Mouse (Mus musculus) left cerebral cortex, adult 2 months (tissue): ENCODE data around the gene BC003965. TPM values are rescaled to one million over a fixed set of nuclear protein-coding genes. Genes with fewer than 3 reads are reported as not detected.
A peak's percentile ranks its signal among the peaks of the same experiment; 100 is the strongest.
"Not testable (repeated sequence)": the region's sequence is repeated elsewhere in the genome, so short reads cannot be mapped to it uniquely, and the experiment has no call there.

Experiments
- DNase-seq, 2 experiments: peaks; one replicate each; pipeline ENCODE4 v3.0.0; 2021 to 2022; ENCODE audit warnings: low spot score in 2 of 2, mixed read lengths in 1 of 2; ENCODE audit errors: extremely low spot score in 1 of 2
- H3K27ac ChIP-seq: fragments of 200-600 bp; 2 replicates; pipeline ENCODE4 v1.8.1; 2022
- H3K4me3 ChIP-seq: fragments of 200-600 bp; 2 replicates; pipeline ENCODE4 v1.8.1; 2022
- CTCF ChIP-seq: fragments of 200-600 bp; IDR thresholded peaks from 2 replicates; pipeline ENCODE4 v1.8.1; 2022; ENCODE audit warnings: antibody characterized with exemption, mild to moderate bottlenecking, moderate library complexity
- intact Hi-C: fragments of 180-260 bp; cut with DNase I; formaldehyde crosslinking; loops from one replicate; pipeline ENCODE4 v1.15.1; 2025
- total RNA-seq, 2 experiments: library from RNA; stranded (reverse); gene quantifications; 2 replicates each; pipeline ENCODE4 v1.2.3; 2021

BC003965 gene
- total RNA-seq, 2 experiments from 2014 or later = 20.2 to 20.8 TPM

- peak overlapping the region; percentile 90 for H3K27ac ChIP-seq
- TF ChIP-seq CTCF = no peak
- H3K4me3 ChIP-seq = no peak overlapping the region
- no peak for DNase-seq
- intact Hi-C loops = loop anchor here (2.0 kb wide), 1 partner anchor 32 kb away; the partner anchor contains the start of gene Unkl
Observed at GRCm38 (mm10) chr17:25220746-25221145, 36.4 kb downstream of the BC003965 start.

GRCm38 (mm10) chr17:25221821-25222503 is 37.6 kb downstream of the BC003965 start:
- Histone ChIP-seq H3K27ac (peak overlapping the region; percentile 90), H3K4me3 (peak overlapping the region; percentile 35)
- intact Hi-C loops = loop anchor here (2.0 kb wide), 1 partner anchor 33 kb away; the partner anchor contains the start of gene Unkl
- no peak for TF ChIP-seq CTCF
- DNase-seq = peak in 1 of 2 experiments; percentile 52

- DNase-seq = peak in 1 of 2 experiments; percentile 49
- intact Hi-C loops = not testable (repeated sequence)
- peak overlapping the region; percentile 91 for H3K27ac ChIP-seq
- peak overlapping the region; percentile 59 for H3K4me3 ChIP-seq
Observed at GRCm38 (mm10) chr17:25222504-25222940, 38.2 kb downstream of the BC003965 start.

GRCm38 (mm10) chr17:25222951-25223601 is 38.7 kb downstream of the BC003965 start:
- Histone ChIP-seq H3K4me3 (peak overlapping the region; percentile 59), H3K27ac (peak overlapping the region; percentile 91)
- intact Hi-C loops = no loop called here
- no peak for TF ChIP-seq CTCF
- no peak for DNase-seq

- DNase-seq = no peak
- peak overlapping the region; percentile 15; the same call in 1 of the 2 replicates for H3K27ac ChIP-seq
- H3K4me3 ChIP-seq = no peak overlapping the region
- intact Hi-C loops = no loop called here
- no peak for TF ChIP-seq CTCF
Observed at GRCm38 (mm10) chr17:25224586-25225222, 40.4 kb downstream of the BC003965 start.

- no peak overlapping the region for H3K4me3 ChIP-seq
- intact Hi-C loops = no loop called here
- DNase-seq = no peak
- TF ChIP-seq CTCF = no peak
- no peak overlapping the region for H3K27ac ChIP-seq
Observed at GRCm38 (mm10) chr17:25225659-25226058, 41.3 kb downstream of the BC003965 start.

GRCm38 (mm10) chr17:25227991-25228390 is 43.6 kb downstream of the BC003965 start:
- no peak for TF ChIP-seq CTCF
- Histone ChIP-seq H3K4me3 (no peak overlapping the region), H3K27ac (no peak overlapping the region)
- intact Hi-C loops = no loop called here
- DNase-seq = no peak

- DNase-seq, H3K27ac ChIP-seq, H3K4me3 ChIP-seq, intact Hi-C loops: not testable (repeated sequence)
Observed at GRCm38 (mm10) chr17:25230014-25230655, 45.8 kb downstream of the BC003965 start.

- no peak overlapping the region for H3K4me3 ChIP-seq
- no peak for TF ChIP-seq CTCF
- intact Hi-C loops = no loop called here
Observed at GRCm38 (mm10) chr17:25230700-25231099, 46.3 kb downstream of the BC003965 start.

GRCm38 (mm10) chr17:25231621-25232020 is 47.3 kb downstream of the BC003965 start:
- intact Hi-C loops, H3K4me3 ChIP-seq, DNase-seq, H3K27ac ChIP-seq: not testable (repeated sequence)

More at GRCm38 (mm10) chr17:25230700-25231099, 46.3 kb downstream of the BC003965 start:
- no peak for DNase-seq
- H3K27ac ChIP-seq = no peak overlapping the region

- no peak for TF ChIP-seq CTCF
- Histone ChIP-seq H3K27ac (peak overlapping the region; percentile 15; the same call in 1 of the 2 replicates), H3K4me3 (no peak overlapping the region)
- no peak for DNase-seq
- intact Hi-C loops = no loop called here
Observed at GRCm38 (mm10) chr17:25235635-25236034, 51.3 kb downstream of the BC003965 start.

Other genes with a start within 250 kb of the BC003965 start
- 100 to 1,000 TPM; 390 to 407 TPM for gene Mapk8ip3, start 247.6 kb upstream of the BC003965 start, total RNA-seq
- 1 to 10 TPM; 5.3 to 6.9 TPM for gene Jpt2, start 223.9 kb upstream of the BC003965 start, total RNA-seq
- gene Cramp1l, start 168.8 kb upstream of the BC003965 start, total RNA-seq = 10 to 100 TPM; 31.9 to 33.9 TPM
- 10 to 100 TPM; 17.9 to 21.0 TPM for gene Ift140, start 168.5 kb upstream of the BC003965 start, total RNA-seq
- gene Tmem204, start 101.0 kb upstream of the BC003965 start, total RNA-seq = 10 to 100 TPM in 1 of 2 experiments, 1 to 10 TPM in 1; 9.5 to 11.1 TPM
- gene Telo2, start 68.6 kb upstream of the BC003965 start, total RNA-seq = 10 to 100 TPM; 25.8 to 30.7 TPM
- under 1 TPM; 0.33 to 0.63 TPM for gene Ptx4, start 63.8 kb upstream of the BC003965 start, total RNA-seq
- 10 to 100 TPM; 48.5 to 53.9 TPM for gene Clcn7, start 51.2 kb upstream of the BC003965 start, total RNA-seq
- under 1 TPM in 1 of 2 experiments, not detected in 1; 0.14 TPM for gene Ccdc154, start 22.1 kb upstream of the BC003965 start, total RNA-seq
- gene Gm38655, start 9.1 kb upstream of the BC003965 start, total RNA-seq = not detected
- gene Unkl, start 3.8 kb downstream of the BC003965 start, total RNA-seq = 10 to 100 TPM; 39.0 to 40.7 TPM
- 10 to 100 TPM; 78.1 to 81.4 TPM for gene Gnptg, start 55.6 kb downstream of the BC003965 start, total RNA-seq
- gene Tsr3, start 55.6 kb downstream of the BC003965 start, total RNA-seq = 10 to 100 TPM; 24.6 to 25.9 TPM
- 10 to 100 TPM; 14.8 to 29.8 TPM for gene Baiap3, start 71.8 kb downstream of the BC003965 start, total RNA-seq
- 100 to 1,000 TPM; 215 to 223 TPM for gene Ube2i, start 90.1 kb downstream of the BC003965 start, total RNA-seq
- gene Prss34, start 113.8 kb downstream of the BC003965 start, total RNA-seq = not detected
- not detected for gene Prss28, start 124.1 kb downstream of the BC003965 start, total RNA-seq
- not detected for gene Prss29, start 134.1 kb downstream of the BC003965 start, total RNA-seq
- gene Tpsab1, start 161.0 kb downstream of the BC003965 start, total RNA-seq = not detected
- gene Tpsb2, start 181.8 kb downstream of the BC003965 start, total RNA-seq = not detected
- gene Tpsg1, start 184.7 kb downstream of the BC003965 start, total RNA-seq = not detected
- gene Cacna1h, start 249.2 kb downstream of the BC003965 start, total RNA-seq = 10 to 100 TPM; 45.2 to 48.0 TPM